Mouse (Mus musculus): ENCODE results near the gene Zzz3.

DNA sequence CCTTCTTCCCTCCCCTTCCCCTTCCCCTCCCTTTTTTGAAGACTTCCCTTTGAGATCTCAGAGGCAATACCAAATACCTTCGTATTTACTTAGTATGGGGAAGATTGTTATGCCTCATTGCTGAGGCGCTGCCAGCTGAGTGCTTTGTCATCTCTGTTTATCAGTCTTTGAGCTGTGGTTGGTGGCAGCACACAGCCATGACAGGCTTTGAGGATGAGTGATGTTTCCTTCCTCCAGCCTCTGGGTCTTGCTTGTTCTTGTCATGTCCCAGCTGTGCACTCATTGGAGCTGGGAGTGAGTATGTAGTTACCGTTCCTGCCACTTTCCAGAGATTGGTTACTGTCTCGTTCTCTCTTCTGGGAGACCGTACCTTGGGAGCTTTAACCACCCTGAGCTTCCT, 39.9 kb upstream of the Zzz3 start:
- TF ChIP-seq CTCF (IDR thresholded peaks at IDR 0.05) (no peak), POLR2A (IDR thresholded peaks at IDR 0.05; ENCODE audit: insufficient read depth, low read depth, low read length) (no peak), EP300 (IDR thresholded peaks at IDR 0.05; ENCODE audit: insufficient read depth, low read depth, low read length) (no peak)
